Mouse (Mus musculus) R1 (cell line): ENCODE measurements around the gene Olfr1366.
A peak's percentile ranks its signal among the peaks of the same experiment; 100 is the strongest.
"Not testable (repeated sequence)": the region's sequence is repeated elsewhere in the genome, so short reads cannot be mapped to it uniquely, and the experiment has no call there.

ENCODE experiments used
- DNase-seq: peaks from one replicate; pipeline ENCODE4 v3.0.0-alpha.2; 2018; ENCODE audit warnings: low read depth, low spot score

The Olfr1366 gene

GRCm38 (mm10) chr13:21542708-21543107 is at the start of gene Olfr1366:
Olfr1366 (minus strand) TSS chr13:21542808.
- DNase-seq = no peak

- no peak for DNase-seq
Measured at GRCm38 (mm10) chr13:21591618-21592017, 49.0 kb upstream of the Olfr1366 start.

- DNase-seq = no peak
Measured at GRCm38 (mm10) chr13:21581659-21582058, 39.1 kb upstream of the Olfr1366 start, which contains the start of gene Olfr1364. Olfr1364 (minus strand) TSS chr13:21581759.

DNA sequence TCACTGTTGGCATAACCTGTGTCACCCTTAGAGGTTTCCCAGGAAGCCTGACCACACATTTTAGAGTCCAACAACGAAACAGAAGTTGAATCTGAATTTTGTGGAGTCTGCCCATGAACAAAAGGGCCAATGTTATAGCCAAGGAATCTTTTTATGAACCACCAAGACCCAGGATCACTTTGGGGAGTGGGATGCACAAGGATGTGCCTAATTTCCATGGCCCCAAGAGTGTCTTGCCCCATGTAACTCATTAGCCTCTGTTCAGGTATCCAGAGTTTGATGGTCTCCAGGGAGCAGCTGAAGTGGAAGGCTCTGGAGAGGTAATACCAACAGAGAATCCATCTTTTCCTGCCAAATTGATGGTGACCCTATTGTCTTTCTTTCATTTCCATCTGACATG is 17.2 kb upstream of the Olfr1366 start, which contains the start of gene Olfr1535:
Gene Olfr1535, minus strand, starts transcription at position 101 of the 400 bp plus-strand sequence.
- no peak for DNase-seq

DNA sequence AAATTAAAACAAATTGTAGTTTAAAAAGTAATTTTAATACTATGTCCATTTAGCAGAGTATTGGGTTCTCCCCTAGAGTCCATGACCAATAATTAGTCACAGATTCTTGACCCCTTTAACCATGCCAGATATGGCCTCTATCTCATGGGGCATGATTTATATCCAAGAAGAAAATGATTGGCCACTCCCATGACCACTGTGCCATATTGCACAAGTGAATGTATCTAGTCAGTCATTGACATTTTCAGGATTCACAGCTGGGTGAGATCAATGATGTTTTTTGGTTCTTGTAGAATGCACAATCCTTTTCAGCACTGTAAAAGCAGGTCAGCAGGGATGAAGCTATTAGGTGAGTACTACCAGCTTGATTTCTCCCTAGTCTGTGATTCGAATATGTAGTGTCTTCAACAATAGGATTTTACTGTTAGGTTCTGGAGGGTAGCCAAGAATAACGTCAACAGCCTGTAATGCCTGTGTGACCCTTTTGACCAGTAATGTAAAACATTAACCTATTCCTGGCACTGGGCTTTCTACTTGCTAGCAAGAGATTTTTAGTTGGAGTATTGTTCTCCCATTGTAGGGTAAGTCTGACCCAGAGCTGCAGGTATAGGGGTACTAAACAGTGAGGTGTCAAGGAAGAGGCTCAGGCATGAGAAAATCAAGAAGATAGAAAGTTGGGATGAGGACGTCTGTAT is 8.0 kb upstream of the Olfr1366 start:
- DNase-seq = no peak

- no peak for DNase-seq
Measured at GRCm38 (mm10) chr13:21549487-21549886, 6.9 kb upstream of the Olfr1366 start.

- DNase-seq = peak; percentile 92
Measured at GRCm38 (mm10) chr13:21530781-21531201, 11.8 kb downstream of the Olfr1366 start, which contains the start of gene Zkscan8. Zkscan8 (minus strand) TSS chr13:21531120.

- peak; percentile 5 for DNase-seq
Measured at GRCm38 (mm10) chr13:21530136-21530535, 12.5 kb downstream of the Olfr1366 start.

DNA sequence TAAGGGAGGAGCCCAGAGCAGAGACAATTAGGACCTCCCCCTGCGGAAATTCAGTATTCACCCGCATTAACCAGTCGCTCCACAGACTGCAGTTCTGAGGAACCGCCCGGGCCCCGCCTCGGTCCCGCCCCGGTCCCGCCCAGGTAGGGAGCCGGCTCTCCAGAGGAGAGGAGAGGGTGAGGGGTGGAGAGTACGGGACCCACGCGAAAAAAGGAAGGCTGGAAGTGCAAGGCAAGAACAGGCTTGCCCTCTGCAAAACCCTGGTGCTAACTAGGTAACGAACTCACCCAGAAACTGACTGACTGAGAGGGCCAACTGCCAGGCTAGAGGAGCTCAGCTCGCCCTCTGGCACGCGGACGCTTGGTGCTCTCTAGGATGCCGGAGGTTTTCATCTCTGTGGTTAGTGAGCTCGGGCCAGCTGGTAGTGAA is 36.4 kb downstream of the Olfr1366 start:
- peak; percentile 95 for DNase-seq

GRCm38 (mm10) chr13:21502296-21502695 is 40.3 kb downstream of the Olfr1366 start:
- DNase-seq = no peak

DNA sequence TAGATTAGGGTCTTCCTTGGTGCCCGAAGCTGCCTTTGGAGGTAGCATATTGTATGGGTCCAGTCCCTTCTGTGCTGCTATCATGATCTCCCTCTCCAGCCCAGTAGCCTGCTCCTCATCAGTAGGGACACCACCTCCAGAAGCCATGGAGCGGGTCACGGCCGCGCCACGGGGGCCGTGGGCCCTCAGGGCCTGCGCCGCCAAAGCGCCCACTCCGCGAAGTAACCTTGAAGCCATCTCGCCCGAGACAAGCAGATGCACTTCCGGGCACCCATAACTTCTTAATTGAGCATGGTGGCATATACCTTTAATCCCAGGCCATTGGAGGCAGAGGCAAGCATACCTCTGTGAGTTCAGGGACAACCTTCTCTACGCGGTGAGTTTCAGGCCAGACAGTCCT is 41.4 kb downstream of the Olfr1366 start, which contains the start of gene Gm11273:
Gene Gm11273, minus strand, starts transcription at position 237 of the 400 bp plus-strand sequence.
- not testable (repeated sequence) for DNase-seq

GRCm38 (mm10) chr13:21495080-21495479 is 47.5 kb downstream of the Olfr1366 start, which contains the start of gene AK157302:
AK157302 (plus strand) TSS chr13:21495223.
- DNase-seq = no peak

GRCm38 (mm10) chr13:21492847-21493246 is 49.8 kb downstream of the Olfr1366 start:
- no peak for DNase-seq

- DNase-seq = peak; percentile 61
Measured at GRCm38 (mm10) chr13:21486881-21487280, 55.7 kb downstream of the Olfr1366 start.
